Mouse (Mus musculus): ENCODE results near the gene Glmp. TPM values are rescaled to one million over a fixed set of nuclear protein-coding genes. Genes with fewer than 3 reads are reported as not detected.
A peak's percentile ranks its signal among the peaks of the same experiment; 100 is the strongest.

Glmp gene
- polyA plus RNA-seq, 1 experiment from 2014 or later: 64.3 TPM

- WGBS: 94% methylated on average over 13 of the region's 13 CpGs
- no peak overlapping the region for H3K27ac ChIP-seq (replicated peaks; ENCODE audit: low read depth, low read length)
- H3K9ac ChIP-seq (replicated peaks; ENCODE audit: low read length): no peak overlapping the region
- no peak for ATAC-seq (ENCODE audit: low FRiP score, low TSS enrichment)
- no peak for DNase-seq
- H3K9me3 ChIP-seq (ENCODE audit: control insufficient read depth, low read length): no peaks in the 10 kb centered on the region
- peaks cover 100% of the 10 kb centered on the region for H3K36me3 ChIP-seq (ENCODE audit: control insufficient read depth, insufficient read depth, low read length)
- no peak overlapping the region for H3K4me3 ChIP-seq (replicated peaks; ENCODE audit: low read depth, low read length)
- H3K27me3 ChIP-seq (ENCODE audit: control insufficient read depth, insufficient read depth, low read length): no peaks in the 10 kb centered on the region
- H3K4me2 ChIP-seq (ENCODE audit: low read length): no peak overlapping the region
- H3K4me1 ChIP-seq (ENCODE audit: control insufficient read depth, insufficient read depth, low read length): no peaks in the 10 kb centered on the region
Measured at GRCm38 (mm10) chr3:88350732-88351131, 25.9 kb downstream of the Glmp start.

GRCm38 (mm10) chr3:88352907-88353306 is 28.1 kb downstream of the Glmp start:
- WGBS: 90% methylated on average over 9 of the region's 9 CpGs
- ATAC-seq (ENCODE audit: low FRiP score, low TSS enrichment) (no peak), DNase-seq (no peak)
- no peaks in the 10 kb centered on the region for H3K27me3 ChIP-seq (ENCODE audit: control insufficient read depth, insufficient read depth, low read length)
- no peaks in the 10 kb centered on the region for H3K9me3 ChIP-seq (ENCODE audit: control insufficient read depth, low read length)
- H3K36me3 ChIP-seq (ENCODE audit: control insufficient read depth, insufficient read depth, low read length): peaks cover 100% of the 10 kb centered on the region
- no peaks in the 10 kb centered on the region for H3K4me1 ChIP-seq (ENCODE audit: control insufficient read depth, insufficient read depth, low read length)
- H3K4me2 ChIP-seq (ENCODE audit: low read length): no peak overlapping the region
- H3K4me3 ChIP-seq (replicated peaks; ENCODE audit: low read depth, low read length): no peak overlapping the region
- H3K27ac ChIP-seq (replicated peaks; ENCODE audit: low read depth, low read length): no peak overlapping the region
- no peak overlapping the region for H3K9ac ChIP-seq (replicated peaks; ENCODE audit: low read length)

GRCm38 (mm10) chr3:88354396-88355165 is 29.8 kb downstream of the Glmp start:
- Histone ChIP-seq H3K27me3 (ENCODE audit: control insufficient read depth, insufficient read depth, low read length) (no peaks in the 10 kb centered on the region), H3K9me3 (ENCODE audit: control insufficient read depth, low read length) (no peaks in the 10 kb centered on the region), H3K4me2 (ENCODE audit: low read length) (no peak overlapping the region), H3K4me3 (replicated peaks; ENCODE audit: low read depth, low read length) (no peak overlapping the region), H3K36me3 (ENCODE audit: control insufficient read depth, insufficient read depth, low read length) (peaks cover 100% of the 10 kb centered on the region), H3K27ac (replicated peaks; ENCODE audit: low read depth, low read length) (no peak overlapping the region), H3K9ac (replicated peaks; ENCODE audit: low read length) (no peak overlapping the region), H3K4me1 (ENCODE audit: control insufficient read depth, insufficient read depth, low read length) (no peaks in the 10 kb centered on the region)
- DNase-seq (no peak), ATAC-seq (ENCODE audit: low FRiP score, low TSS enrichment) (no peak)
- 96% methylated on average over 8 of the region's 8 CpGs for WGBS

- H3K27ac ChIP-seq (replicated peaks; ENCODE audit: low read depth, low read length): no peak overlapping the region; the same call in 1 of the 2 replicates
- peaks cover 85% of the 10 kb centered on the region for H3K36me3 ChIP-seq (ENCODE audit: control insufficient read depth, insufficient read depth, low read length)
- ATAC-seq (ENCODE audit: low FRiP score, low TSS enrichment): no peak
- no peak overlapping the region for H3K9ac ChIP-seq (replicated peaks; ENCODE audit: low read length)
- H3K4me1 ChIP-seq (ENCODE audit: control insufficient read depth, insufficient read depth, low read length): no peaks in the 10 kb centered on the region
- WGBS: 59% methylated on average over 5 of the region's 5 CpGs
- peak; percentile 4 for DNase-seq
- no peak overlapping the region for H3K4me3 ChIP-seq (replicated peaks; ENCODE audit: low read depth, low read length)
- H3K9me3 ChIP-seq (ENCODE audit: control insufficient read depth, low read length): no peaks in the 10 kb centered on the region
- peaks cover 4% of the 10 kb centered on the region; the same call in 1 of the 2 replicates for H3K27me3 ChIP-seq (ENCODE audit: control insufficient read depth, insufficient read depth, low read length)
- H3K4me2 ChIP-seq (ENCODE audit: low read length): no peak overlapping the region
Measured at GRCm38 (mm10) chr3:88359584-88359983, 34.8 kb downstream of the Glmp start.

GRCm38 (mm10) chr3:88359989-88360388 is 35.2 kb downstream of the Glmp start:
- WGBS: 73% methylated on average over 3 of the region's 3 CpGs
- Histone ChIP-seq H3K4me3 (replicated peaks; ENCODE audit: low read depth, low read length) (no peak overlapping the region), H3K36me3 (ENCODE audit: control insufficient read depth, insufficient read depth, low read length) (peaks cover 81% of the 10 kb centered on the region), H3K4me2 (ENCODE audit: low read length) (no peak overlapping the region), H3K9ac (replicated peaks; ENCODE audit: low read length) (no peak overlapping the region), H3K27me3 (ENCODE audit: control insufficient read depth, insufficient read depth, low read length) (peaks cover 4% of the 10 kb centered on the region; the same call in 1 of the 2 replicates), H3K9me3 (ENCODE audit: control insufficient read depth, low read length) (no peaks in the 10 kb centered on the region), H3K4me1 (ENCODE audit: control insufficient read depth, insufficient read depth, low read length) (no peaks in the 10 kb centered on the region), H3K27ac (replicated peaks; ENCODE audit: low read depth, low read length) (no peak overlapping the region; the same call in 1 of the 2 replicates)
- ATAC-seq (ENCODE audit: low FRiP score, low TSS enrichment) (no peak), DNase-seq (no peak)

GRCm38 (mm10) chr3:88361096-88361495 is 36.3 kb downstream of the Glmp start:
- peaks cover 70% of the 10 kb centered on the region for H3K36me3 ChIP-seq (ENCODE audit: control insufficient read depth, insufficient read depth, low read length)
- H3K4me3 ChIP-seq (replicated peaks; ENCODE audit: low read depth, low read length): no peak overlapping the region
- WGBS: 87% methylated on average over 6 of the region's 6 CpGs
- H3K27ac ChIP-seq (replicated peaks; ENCODE audit: low read depth, low read length): no peak overlapping the region
- H3K4me1 ChIP-seq (ENCODE audit: control insufficient read depth, insufficient read depth, low read length): no peaks in the 10 kb centered on the region
- no peak overlapping the region for H3K4me2 ChIP-seq (ENCODE audit: low read length)
- H3K9me3 ChIP-seq (ENCODE audit: control insufficient read depth, low read length): no peaks in the 10 kb centered on the region
- H3K9ac ChIP-seq (replicated peaks; ENCODE audit: low read length): no peak overlapping the region
- peaks cover 5% of the 10 kb centered on the region for H3K27me3 ChIP-seq (ENCODE audit: control insufficient read depth, insufficient read depth, low read length)
- DNase-seq (no peak), ATAC-seq (ENCODE audit: low FRiP score, low TSS enrichment) (no peak)

- Histone ChIP-seq H3K27ac (replicated peaks; ENCODE audit: low read depth, low read length) (no peak overlapping the region), H3K4me2 (ENCODE audit: low read length) (no peak overlapping the region), H3K4me3 (replicated peaks; ENCODE audit: low read depth, low read length) (no peak overlapping the region), H3K36me3 (ENCODE audit: control insufficient read depth, insufficient read depth, low read length) (peaks cover 63% of the 10 kb centered on the region), H3K4me1 (ENCODE audit: control insufficient read depth, insufficient read depth, low read length) (no peaks in the 10 kb centered on the region), H3K27me3 (ENCODE audit: control insufficient read depth, insufficient read depth, low read length) (peaks cover 7% of the 10 kb centered on the region), H3K9me3 (ENCODE audit: control insufficient read depth, low read length) (no peaks in the 10 kb centered on the region), H3K9ac (replicated peaks; ENCODE audit: low read length) (no peak overlapping the region)
- WGBS: 89% methylated on average over 2 of the region's 2 CpGs
- no peak for DNase-seq
- no peak for ATAC-seq (ENCODE audit: low FRiP score, low TSS enrichment)
Measured at GRCm38 (mm10) chr3:88361612-88362313, 36.9 kb downstream of the Glmp start.

- Histone ChIP-seq H3K9me3 (ENCODE audit: control insufficient read depth, low read length) (no peaks in the 10 kb centered on the region), H3K36me3 (ENCODE audit: control insufficient read depth, insufficient read depth, low read length) (peaks cover 44% of the 10 kb centered on the region), H3K4me2 (ENCODE audit: low read length) (no peak overlapping the region), H3K9ac (replicated peaks; ENCODE audit: low read length) (no peak overlapping the region), H3K27ac (replicated peaks; ENCODE audit: low read depth, low read length) (no peak overlapping the region), H3K27me3 (ENCODE audit: control insufficient read depth, insufficient read depth, low read length) (peaks cover 7% of the 10 kb centered on the region), H3K4me3 (replicated peaks; ENCODE audit: low read depth, low read length) (no peak overlapping the region), H3K4me1 (ENCODE audit: control insufficient read depth, insufficient read depth, low read length) (no peaks in the 10 kb centered on the region)
- 61% methylated on average over 4 of the region's 4 CpGs for WGBS
- ATAC-seq (ENCODE audit: low FRiP score, low TSS enrichment) (no peak), DNase-seq (peak; percentile 5)
Measured at GRCm38 (mm10) chr3:88363700-88364099, 38.9 kb downstream of the Glmp start.

All from midbrain, embryonic 14.5 days (tissue).